Mouse (Mus musculus): ENCODE measurements at regions not wholly inside any gene's neighbourhood (a gene's known extent, or its start where the extent isn't known, plus 50 kb on each side); places are given as distances from the start of the nearest gene placed in this dataset.

DNA sequence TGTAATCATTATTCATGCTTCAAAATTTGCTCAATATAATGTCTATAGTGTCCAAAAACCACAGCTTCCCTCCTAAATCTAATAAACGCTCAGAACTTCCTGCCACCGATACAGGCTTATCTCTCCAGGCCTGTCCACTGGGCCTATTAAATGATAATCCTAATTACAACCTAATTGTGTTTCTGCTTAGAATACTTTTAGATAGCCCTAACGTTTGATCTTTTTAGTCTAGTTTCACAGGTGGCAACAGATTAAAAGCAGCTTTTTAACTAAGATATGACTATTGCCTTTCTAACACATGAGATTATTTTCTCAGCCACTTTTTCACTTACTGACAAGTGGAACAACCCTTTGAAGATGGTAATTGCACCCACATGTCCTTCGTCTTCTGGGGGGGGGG, 188.6 kb downstream of the Cog6 start:
- TF ChIP-seq CTCF (conservative IDR thresholded peaks at IDR 0.05; ENCODE audit: insufficient read depth, insufficient read length, low read depth, low read length) (no peak), POLR2A (IDR thresholded peaks at IDR 0.05; ENCODE audit: low read depth, low read length) (no peak)

Measured in kidney, adult 2 months (tissue).